21 mouse cellular contexts compared by ENCODE assay signal in the genomic region with DNA sequence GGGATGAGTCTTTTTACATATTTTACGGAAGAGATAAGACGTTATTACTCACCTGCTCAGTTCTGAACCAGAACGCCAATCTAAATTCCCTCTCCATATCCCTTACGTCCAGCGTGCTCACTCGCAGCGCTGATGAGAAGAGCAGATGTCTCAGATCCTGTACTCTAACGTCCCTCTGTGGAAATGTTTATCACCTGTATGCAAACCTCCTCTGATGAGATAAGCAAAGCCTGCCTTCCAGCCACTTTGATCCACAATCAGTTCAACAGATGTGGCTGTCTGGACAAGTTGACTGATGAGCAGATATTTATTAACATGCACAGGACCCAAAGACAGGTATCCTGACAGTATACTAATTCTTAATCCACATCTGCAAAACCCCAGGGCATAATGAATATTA. TPM values are rescaled to one million over a fixed set of nuclear protein-coding genes. Genes with fewer than 3 reads are reported as not detected.
"Had no signal": no experiment of that assay in that cellular context is flagged by ENCODE, and none has a peak within 500 bp of the region (broad histone marks: within the 10 kb centered on the region; RNA-seq: fewer than 3 reads in every experiment).

No protein-coding gene starts in this region.

- H3K4me2 ChIP-seq: limb, embryonic 13.5 days; midbrain, embryonic 13.5 days; neural tube, embryonic 15.5 days had no signal

- DNase-seq: kidney, adult 11 months; kidney, adult 9 months; left cerebral cortex, postnatal 4 days; lung, adult 18-20 months; thymus, postnatal 14 days had no signal

- ATAC-seq: midbrain, embryonic 13.5 days had no signal

- H3K9me3 ChIP-seq: limb, embryonic 13.5 days; midbrain, embryonic 13.5 days; neural tube, embryonic 15.5 days had no signal

- H3K27ac ChIP-seq: kidney, postnatal 0 days; limb, embryonic 13.5 days; midbrain, embryonic 13.5 days; neural tube, embryonic 15.5 days; stomach, postnatal 0 days had no signal

- H3K9ac ChIP-seq: limb, embryonic 13.5 days; midbrain, embryonic 13.5 days; neural tube, embryonic 15.5 days had no signal

- H3K36me3 ChIP-seq: limb, embryonic 13.5 days; midbrain, embryonic 13.5 days; neural tube, embryonic 15.5 days had no signal

- H3K27me3 ChIP-seq: limb, embryonic 13.5 days; midbrain, embryonic 13.5 days; neural tube, embryonic 15.5 days had no signal

- H3K4me3 ChIP-seq: limb, embryonic 13.5 days; midbrain, embryonic 13.5 days; myocyte; neural tube, embryonic 15.5 days had no signal

RNA-seq across cellular contexts. Expression of a gene that starts 13.7 kb away (rescaled TPM):
- total RNA-seq: layer of hippocampus, adult 8-10 months; layer of hippocampus, postnatal 14 days; left cerebral cortex, adult 18-20 months; left cerebral cortex, postnatal 10 days; left cerebral cortex, postnatal 4 days; megakaryocyte-erythroid progenitor cell, adult 5-6 weeks had no signal
- polyA plus RNA-seq: intestine, embryonic 14.5 days; kidney, postnatal 0 days; large intestine, adult 2 months; limb, embryonic 13.5 days; lung, embryonic 16.5 days; midbrain, embryonic 13.5 days; myocyte; neural tube, embryonic 11.5 days; neural tube, embryonic 15.5 days; stomach, postnatal 0 days; urinary bladder, adult 2 months had no signal
